Mouse (Mus musculus) spleen, adult 2 months (tissue): Measurements from ENCODE around the gene Rell1.

Experiments
- CTCF ChIP-seq: fragments of 200-500 bp; IDR thresholded peaks from 2 replicates; pipeline ENCODE4 v1.5.1; 2011; ENCODE audit warnings: mild to moderate bottlenecking, inconsistent platforms; ENCODE audit not compliant: insufficient read depth, insufficient read length, insufficient replicate concordance; ENCODE audit errors: extremely low read depth
- POLR2A ChIP-seq: fragments of 200-500 bp; IDR thresholded peaks from 2 replicates; pipeline ENCODE4 v1.6.1; 2011; ENCODE audit warnings: low read depth, low read length, inconsistent platforms

- TF ChIP-seq CTCF: no peak
- no peak for TF ChIP-seq POLR2A
Measured at GRCm38 (mm10) chr5:63960565-63960964, 8.1 kb downstream of the Rell1 start.
